Mouse (Mus musculus) left cerebral cortex, postnatal 14 days (tissue): ENCODE measurements around the gene Npat. TPM values are rescaled to one million over a fixed set of nuclear protein-coding genes. Genes with fewer than 3 reads are reported as not detected.

ENCODE experiments used
- DNase-seq, 2 experiments: peaks; one replicate each; pipeline ENCODE4 v3.0.0; 2021 to 2022; ENCODE audit warnings: low spot score in 2 of 2, mixed read lengths in 1 of 2
- intact Hi-C: fragments of 180-260 bp; cut with DNase I; formaldehyde crosslinking; loops from one replicate; pipeline ENCODE4 v1.15.1; 2025
- long read RNA-seq, 2 experiments: library from polyadenylated mRNA; stranded (forward); transcript quantifications; one replicate each; pipeline ENCODE4 v2.0.0; 2021
- total RNA-seq, 2 experiments: library from RNA; stranded (reverse); gene quantifications; 2 replicates each; pipeline ENCODE4 v1.2.3; 2021

Gene Npat
- total RNA-seq = 10 to 100 TPM; 14.0 to 15.0 TPM
- long read RNA-seq, experiment 1, full-length matches to known transcripts = 4 of 4 reads
- long read RNA-seq, experiment 1, partial matches to known transcripts = 0 of 4 reads
- long read RNA-seq, experiment 1, other reads (novel, unspliced or antisense) = 0 of 4 reads
- long read RNA-seq, experiment 2, full-length matches to known transcripts = 1 of 2 reads
- long read RNA-seq, experiment 2, partial matches to known transcripts = 0 of 2 reads
- long read RNA-seq, experiment 2, other reads (novel, unspliced or antisense) = 1 of 2 reads

DNA sequence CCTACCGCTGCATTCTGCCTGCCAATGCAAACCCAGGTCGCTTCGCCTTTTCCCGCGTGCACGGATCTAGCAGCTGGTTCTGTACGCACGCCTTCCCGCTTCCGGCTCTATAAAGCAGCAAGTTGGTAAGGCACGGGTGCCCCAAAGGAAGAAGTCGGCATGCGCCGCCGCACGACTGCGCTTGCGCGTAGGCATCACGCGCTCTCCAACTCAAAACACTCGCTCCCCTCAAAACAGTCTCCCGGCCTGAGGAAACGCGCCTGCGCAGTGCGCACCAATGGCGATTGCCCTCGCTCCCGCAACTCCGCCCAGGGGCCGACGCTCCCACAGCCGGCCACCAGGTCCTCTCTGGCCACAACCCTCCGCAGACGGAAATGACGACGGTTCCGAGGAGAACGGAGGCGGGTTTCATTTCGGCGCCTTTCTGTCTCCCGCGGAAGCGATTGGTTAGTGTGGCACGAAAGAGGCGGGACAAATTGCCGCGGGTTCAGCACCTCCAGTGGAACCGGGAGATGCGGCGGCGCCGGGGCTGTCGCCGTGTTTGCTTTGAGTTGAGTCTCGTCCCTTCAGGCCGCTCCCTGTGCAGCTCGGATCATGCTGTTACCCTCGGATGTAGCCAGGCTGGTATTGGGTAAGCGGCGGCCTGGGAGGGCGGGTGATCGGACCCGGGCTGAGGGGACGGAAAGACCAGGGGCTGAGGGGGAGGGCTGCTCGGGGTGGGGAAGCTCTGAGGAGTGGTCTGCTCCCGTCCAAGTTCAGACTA, at the start of gene Npat, which contains the start of gene Atm:
TSS of gene Npat (plus strand) at position 490 of the 763 bp plus-strand sequence.
TSS of gene Atm (minus strand) at position 183 of the 763 bp plus-strand sequence.
- peak; percentile 99 to 100 for DNase-seq
- intact Hi-C loops = no loop called here

DNA sequence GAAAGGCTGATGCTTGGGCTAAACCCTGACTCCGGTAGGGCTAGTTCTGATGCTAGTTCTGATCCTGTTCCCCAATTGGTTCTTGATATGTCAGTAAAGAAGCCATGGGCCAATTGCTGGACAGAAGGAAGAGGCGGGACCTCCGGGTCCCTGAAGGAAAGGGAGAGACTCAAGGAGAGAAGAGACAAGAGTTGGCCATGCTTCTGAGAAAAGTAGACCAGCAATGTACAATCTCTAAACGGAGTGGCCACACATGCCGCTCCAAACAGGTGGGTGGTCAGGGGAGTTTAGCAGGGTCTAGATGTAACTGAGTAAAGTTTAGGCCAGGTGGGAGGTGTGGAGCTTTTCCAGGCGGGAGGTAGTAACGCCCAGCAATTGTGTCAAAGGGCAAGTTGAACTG, 28.8 kb upstream of the Npat start:
- intact Hi-C loops = no loop called here
- peak in 1 of 2 experiments; percentile 3 for DNase-seq

DNA sequence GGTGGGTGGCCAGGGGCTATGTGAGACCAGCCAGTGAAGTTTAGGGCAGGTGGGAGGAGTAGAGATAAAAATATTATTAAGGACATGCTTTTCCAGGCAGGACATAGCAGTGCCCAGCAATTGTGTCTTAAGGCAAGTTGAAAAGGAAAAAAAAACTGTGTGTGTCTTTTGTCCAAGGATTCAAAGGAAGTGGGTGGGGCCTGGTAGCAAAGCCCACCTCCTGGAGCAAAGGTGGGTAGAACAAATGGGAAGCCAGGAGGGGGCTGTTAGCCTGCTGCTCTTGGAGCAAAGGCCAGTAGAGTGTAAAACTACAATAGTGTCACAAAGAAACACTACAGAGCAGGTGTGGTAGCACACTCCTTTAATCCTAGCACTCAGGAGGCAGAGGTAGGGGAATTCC, 22.8 kb upstream of the Npat start:
- intact Hi-C loops = loop anchor here (10.0 kb wide), 1 partner anchor 259 kb away; no protein-coding TSS in a partner anchor
- DNase-seq = no peak

DNA sequence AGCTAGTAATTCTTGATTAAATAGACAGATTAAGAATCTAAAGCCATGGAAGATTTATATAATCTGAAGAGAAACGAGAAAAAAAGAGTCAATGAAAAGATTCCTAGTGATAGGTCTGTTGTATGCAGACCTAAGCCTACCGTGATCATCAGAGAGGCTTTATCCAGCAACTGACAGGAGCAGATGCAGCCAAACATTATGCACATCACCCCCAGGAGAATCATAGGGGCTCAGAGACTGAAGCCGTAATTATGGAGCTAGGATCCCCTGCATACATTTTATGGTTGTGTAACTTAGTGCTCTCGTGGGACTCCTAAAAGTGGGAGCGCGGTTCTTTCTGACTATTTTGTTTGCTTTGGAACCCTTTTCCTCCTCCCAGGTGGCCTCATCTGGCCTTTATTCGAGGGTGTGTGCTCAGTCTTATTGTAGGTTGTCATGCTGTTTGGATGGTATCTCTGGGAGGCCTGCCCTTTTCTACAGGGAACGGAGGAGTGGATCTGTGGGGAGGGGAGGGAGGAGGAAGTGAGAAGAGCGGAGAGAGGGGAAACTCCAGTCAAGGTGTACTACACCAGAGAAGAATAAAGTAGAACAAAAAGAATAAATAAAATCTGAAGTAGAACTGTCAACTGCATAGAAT, 19.4 kb upstream of the Npat start:
- intact Hi-C loops = loop anchor here (10.0 kb wide), 1 partner anchor 263 kb away; no protein-coding TSS in a partner anchor
- no peak for DNase-seq

DNA sequence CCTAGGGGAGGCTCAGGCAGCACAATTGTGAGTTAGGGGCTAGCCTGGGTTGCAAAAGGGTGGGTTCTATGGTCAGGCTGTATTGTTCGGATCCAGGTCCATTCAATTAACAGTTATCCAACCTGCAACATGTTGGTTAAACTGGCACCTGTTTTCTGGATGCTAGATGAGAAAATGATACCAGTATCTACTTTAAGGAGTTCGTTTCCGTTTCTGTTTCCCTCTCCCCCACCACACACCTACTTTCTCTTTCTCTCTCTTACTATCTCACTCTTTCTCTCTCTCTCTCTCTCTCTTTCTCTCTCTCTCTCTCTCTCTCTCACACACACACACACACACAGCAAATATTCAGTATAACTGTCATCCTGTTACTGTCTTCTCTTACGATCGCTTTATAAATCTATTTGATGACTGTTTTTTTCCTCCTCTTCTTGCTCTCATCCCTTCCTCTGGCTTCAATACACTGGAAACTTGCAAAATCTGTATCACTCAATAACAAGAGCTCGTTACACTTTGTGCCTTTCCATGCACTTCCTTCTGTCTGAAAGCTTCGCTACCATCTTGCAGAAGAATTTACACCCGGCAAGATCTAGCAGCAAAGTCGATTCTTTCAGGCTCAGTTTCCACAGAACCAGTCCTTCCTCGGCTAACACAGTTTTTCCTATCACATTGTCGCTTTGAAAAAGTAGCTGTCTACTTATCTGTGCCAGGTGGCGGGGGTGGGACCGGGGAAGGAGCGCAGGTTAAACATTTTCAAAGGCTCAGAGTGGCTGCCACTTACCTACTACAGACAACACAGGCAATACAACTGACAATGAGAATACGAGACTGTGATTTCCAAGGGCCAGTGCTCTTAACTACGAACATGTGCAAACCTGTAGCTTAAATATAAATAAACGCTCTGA, 1.2 kb upstream of the Npat start:
- intact Hi-C loops = no loop called here
- DNase-seq = no peak

DNA sequence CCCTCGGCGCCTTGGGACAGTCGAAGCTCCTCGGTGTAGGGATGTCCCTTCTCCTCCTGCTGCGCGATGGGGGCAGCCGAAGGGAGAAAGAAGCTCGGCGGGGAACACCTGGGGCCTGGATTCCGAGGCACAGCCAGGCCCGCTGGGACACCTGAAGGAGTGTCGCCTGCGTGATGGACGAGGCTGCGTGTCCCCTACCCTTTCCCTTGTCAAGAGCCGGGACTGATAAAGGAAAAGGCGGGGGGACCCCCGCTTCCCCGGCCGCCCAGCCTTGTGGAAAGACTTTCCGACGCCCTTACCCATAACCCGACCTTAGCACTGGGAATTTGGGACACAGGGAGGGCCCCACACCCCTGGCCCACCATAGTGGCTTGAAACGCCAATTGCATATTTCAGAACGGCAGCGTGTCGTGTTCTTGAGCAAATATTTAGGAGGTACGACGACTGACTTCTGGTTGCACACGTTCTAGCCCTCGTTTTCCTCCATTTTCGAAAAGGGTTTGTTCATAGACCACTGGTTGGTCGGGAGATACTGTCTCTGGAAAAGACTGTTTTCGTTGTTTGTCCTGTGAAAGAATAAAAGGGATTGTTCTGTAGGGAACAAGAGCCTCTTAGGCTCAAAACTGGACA, 604 bp downstream of the Npat start:
- peak in 1 of 2 experiments; percentile 5 for DNase-seq
- intact Hi-C loops = no loop called here

DNA sequence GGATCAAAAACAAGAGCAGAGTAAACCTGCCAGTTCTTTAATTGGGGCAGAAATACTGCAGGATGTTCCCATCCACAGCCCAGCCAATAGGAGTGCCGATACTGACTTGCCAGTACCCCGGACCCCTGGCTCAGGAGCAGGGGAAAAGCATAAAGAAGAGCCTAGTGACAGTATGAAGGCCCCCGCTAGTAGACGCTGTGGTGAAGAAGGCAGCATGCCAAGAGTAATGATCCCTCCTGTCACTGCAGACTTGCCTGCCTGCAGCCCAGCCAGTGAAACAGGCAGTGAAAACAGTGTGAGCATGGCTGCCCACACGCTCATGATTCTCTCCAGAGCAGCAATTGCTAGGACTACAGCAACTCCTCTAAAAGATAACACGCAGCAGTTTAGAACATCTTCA, 33.8 kb downstream of the Npat start:
- peak; percentile 19 to 24 for DNase-seq
- intact Hi-C loops = no loop called here

DNA sequence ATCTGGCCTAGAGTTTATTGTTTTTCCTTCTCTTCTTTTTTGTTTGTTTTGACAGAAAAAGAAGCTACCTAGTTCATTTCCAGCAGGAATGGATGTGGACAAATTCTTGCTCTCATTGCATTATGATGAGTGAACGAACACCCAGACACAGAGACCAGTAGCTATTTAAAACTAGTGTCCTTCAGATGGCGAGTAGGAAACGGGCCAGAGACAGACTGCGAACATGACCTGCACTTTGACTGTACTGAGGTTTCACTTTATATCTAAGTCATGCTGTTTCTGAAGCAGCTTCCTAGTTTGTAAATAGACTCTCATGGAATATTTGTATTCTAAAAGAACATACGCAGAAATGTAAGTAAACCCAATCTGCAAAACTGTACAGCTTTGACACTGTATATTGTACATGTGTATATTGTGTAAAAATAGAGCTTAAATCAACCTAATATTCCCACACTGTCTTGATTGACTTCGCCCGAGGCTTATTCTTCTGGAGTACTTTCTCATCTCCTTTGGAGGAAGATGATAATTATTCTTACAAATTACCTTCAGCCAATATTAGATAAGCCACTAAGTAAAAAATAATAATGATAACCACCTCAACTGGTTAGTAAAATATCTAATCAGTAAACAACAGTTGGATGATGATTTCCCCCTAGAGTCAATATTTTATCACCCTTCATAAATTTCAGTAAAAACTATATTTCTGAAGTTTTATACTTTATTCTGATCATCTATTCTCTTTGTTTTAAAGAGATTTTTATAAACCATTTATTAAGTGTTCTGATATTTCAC, 35.9 kb downstream of the Npat start:
- intact Hi-C loops = no loop called here
- DNase-seq = no peak

DNA sequence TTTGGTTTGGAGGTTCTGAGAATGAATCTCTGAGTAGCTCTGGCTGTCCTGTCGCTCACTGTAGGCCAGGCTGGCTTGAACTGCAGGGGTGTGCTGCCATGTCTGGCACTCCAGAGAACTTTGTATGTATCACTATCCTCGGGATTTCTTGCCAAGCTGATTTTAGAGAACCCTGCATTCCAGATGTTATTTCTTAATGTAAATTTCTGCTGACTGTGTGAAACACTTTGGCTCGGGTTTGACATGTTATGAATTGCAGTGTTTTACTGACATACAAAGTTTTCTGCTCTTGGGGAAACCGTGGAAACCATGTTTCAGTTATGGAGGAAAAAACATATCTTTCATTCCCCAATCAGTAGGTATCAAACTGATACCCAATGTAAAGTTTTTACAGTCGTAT, 38.9 kb downstream of the Npat start:
- DNase-seq = no peak

DNA sequence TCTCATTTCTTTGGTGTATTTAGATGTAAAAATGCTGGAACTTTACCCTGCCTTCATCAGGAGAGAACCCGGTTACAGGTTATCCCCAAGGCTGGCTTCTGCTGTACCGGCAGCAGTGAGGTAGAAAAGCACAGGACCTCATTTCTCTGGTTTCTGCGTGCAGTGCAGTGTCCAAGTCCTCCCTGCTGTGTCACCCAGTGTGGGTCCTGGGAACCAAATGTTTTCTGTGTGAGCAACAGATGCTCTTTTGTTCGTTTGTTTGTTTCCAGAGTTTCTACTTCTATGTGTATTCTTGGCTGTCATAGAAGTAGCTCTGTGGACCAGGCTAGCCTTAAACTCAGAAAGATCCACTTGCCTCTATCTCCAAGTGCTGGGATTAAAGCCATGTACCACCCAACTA, 45.0 kb downstream of the Npat start:
- intact Hi-C loops = no loop called here
- DNase-seq = no peak

More for the DNA sequence above, 38.9 kb downstream of the Npat start:
- intact Hi-C loops = no loop called here

DNA sequence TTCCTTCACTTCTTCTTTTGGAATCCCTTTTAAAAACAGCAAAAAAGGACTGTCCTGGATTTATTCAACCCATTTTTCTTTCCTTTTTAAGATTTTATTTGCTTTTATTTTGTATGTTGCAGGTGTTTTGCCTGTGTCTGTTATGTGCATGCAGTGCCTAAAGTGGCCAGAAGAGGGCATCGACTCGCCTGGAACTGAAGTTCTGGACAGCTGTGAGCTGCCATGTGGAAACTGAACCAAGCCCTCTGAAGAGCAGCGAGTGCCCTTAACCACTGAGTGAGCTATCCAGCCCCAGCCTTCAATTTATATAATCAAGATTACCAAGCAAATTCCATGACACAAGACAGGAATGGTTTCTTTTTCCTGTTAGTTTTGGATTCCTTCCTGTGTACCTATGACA, 57.9 kb downstream of the Npat start:
- intact Hi-C loops = no loop called here
- DNase-seq = peak; percentile 73 to 75

DNA sequence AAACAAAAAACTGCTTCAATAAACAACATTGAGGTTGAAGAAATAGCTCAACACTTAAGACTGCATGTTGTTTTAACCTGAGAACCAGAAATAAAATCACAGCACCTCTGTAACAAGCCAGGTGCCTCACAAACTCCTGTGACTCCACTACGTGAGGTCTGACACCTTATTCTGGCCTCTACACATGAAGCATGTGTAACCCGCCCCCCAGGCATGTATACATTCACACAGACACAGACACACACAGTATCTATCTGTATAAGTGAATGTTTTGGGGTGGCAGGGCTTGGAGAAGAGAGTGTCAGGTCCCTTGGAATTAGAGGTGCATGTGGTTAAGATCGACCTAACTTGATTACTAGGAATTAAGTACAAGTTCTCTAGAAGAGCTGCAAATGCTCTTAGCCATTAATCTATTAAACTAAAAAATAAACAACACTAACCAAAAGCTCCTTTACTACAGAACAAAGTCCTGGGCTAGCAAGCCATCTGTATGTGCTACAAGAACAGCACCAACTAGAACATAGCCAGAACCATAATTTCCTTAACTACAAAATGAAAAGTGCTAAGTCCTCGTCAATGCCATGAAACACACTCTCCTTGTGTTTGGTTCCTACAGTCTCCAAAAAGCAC, 60.2 kb downstream of the Npat start:
- intact Hi-C loops = no loop called here
- no peak for DNase-seq

DNA sequence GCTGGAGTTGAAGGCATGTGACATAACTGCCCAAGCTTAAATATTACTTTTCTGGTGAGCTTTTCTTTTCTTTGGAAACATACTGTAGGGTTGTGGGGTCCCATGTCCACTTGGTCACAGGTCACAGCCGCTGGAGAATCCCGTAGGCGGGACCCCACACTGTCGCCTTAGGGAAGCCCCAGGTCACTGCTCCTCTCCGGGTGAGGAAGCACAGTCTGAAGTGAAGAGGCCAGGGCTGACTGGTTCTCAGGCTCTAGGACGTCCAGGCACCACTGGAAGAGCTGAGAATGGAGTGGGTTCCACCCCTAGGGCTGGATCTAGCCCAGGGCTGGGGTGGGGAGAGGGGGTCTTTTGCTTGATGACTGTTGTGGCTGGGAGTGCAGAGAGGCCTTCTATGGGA, 61.8 kb downstream of the Npat start:
- DNase-seq = no peak
- intact Hi-C loops = no loop called here

DNA sequence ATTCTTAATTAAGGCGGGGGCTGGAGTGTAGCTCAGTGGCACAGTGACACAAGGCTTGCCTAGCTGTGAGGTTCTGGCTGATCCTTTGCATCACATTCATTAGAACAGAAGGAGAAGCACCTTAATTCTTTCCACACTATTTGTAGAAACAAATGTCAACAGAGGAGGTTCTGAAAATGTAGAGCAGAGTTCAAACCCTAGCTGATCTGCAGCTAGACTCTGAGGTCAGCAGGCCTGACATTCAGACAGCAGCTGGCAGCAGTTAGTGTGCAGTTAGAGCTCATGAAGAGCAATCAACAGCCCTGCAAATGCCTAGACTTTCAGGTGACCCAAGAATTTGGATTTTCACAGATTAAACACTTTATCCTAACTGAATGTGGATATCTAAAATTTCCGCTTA, 64.7 kb downstream of the Npat start:
- intact Hi-C loops = no loop called here
- no peak for DNase-seq

DNA sequence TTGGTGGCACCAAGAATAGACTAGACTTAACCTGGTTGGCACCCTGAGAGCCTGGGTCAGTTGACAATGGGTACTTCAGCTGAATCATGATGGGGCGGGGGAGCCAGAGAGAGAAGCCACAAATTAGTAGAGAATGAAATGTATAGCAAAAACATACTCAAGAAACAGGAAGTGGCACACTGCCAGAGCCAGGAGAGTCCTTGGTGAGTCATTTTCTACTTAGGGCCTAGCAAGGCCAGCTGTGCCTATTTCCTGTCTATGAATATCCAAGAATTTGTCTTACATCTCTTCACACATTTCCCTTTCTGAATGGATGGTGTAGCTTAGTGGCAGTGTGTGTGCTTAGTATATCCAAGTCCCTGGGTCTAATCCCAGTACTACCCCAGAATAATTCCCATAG, 66.5 kb downstream of the Npat start:
- DNase-seq = peak; percentile 14 to 28
- intact Hi-C loops = no loop called here

DNA sequence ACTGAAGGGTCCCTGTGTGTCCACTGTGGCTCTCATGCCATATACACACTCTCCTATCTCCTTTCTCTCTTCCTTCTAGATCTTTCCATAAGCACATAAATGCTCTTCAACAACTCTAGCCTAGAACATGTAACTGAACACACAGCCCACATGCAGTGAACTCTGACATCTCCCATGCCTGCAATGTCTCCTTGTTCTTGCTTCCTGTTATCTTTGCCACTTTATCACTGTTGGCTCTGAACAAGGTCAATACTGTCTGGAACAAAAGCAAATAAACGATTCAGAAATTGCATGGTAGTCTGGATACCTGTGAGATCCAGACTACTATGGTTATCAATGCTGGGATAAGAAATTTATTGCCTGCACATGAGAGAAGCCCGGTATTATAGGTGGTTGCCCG, 67.0 kb downstream of the Npat start:
- intact Hi-C loops = no loop called here
- DNase-seq = no peak

DNA sequence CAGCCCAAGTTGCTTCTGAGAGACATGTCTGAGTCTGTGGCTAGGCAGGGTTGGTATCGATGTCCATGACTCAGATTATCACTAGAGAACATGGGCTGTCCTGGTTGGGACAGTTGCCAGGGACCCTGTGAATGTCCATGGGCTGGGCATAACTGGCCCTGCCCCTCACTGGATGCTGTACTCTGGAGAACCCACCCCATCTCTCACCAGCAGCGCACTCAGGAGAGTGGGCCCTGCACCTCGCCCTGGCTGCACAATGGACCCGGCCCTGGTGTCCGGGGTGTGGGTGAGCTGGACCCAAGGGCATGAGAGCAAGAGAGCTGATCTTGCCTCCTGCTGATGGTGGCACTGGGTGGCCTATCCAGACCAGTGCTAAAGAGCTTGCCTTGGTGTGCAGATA, 68.1 kb downstream of the Npat start:
- intact Hi-C loops = no loop called here
- DNase-seq = no peak

DNA sequence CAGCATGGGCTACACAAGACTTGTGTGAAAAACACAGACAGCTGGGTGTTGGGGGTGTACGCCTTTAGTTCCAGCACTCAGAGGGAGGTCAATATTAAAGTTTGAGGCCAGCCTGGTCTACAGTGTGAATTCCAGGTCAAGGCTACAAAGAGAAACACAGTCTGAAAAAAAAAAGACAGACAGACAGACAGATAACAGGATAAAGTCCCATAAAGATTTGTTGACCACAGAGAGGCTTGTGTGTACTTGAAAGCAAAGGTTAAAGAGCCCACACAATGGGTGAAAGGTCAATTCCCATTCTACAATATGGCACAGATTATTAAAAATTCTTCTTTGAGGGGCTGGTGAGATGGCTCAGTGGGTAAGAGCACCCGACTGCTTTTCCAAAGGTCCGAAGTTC, 70.3 kb downstream of the Npat start:
- no peak for DNase-seq
- intact Hi-C loops = no loop called here
